Mouse (Mus musculus) testis, adult 2 months (tissue): ENCODE measurements around the gene Znhit6.

Experiments used
- CTCF ChIP-seq: fragments of 200-500 bp; IDR thresholded peaks from 2 replicates; pipeline ENCODE4 v1.5.1; 2012; ENCODE audit warnings: low read depth, mild to moderate bottlenecking, inconsistent platforms, low read length, moderate library complexity; ENCODE audit not compliant: control insufficient read depth, insufficient read depth, insufficient replicate concordance
- POLR2A ChIP-seq: fragments of 200-500 bp; IDR thresholded peaks from 2 replicates; pipeline ENCODE4 v1.6.1; 2012; ENCODE audit warnings: low read depth, mild to moderate bottlenecking, inconsistent platforms, low read length, moderate library complexity; ENCODE audit not compliant: control insufficient read depth

DNA sequence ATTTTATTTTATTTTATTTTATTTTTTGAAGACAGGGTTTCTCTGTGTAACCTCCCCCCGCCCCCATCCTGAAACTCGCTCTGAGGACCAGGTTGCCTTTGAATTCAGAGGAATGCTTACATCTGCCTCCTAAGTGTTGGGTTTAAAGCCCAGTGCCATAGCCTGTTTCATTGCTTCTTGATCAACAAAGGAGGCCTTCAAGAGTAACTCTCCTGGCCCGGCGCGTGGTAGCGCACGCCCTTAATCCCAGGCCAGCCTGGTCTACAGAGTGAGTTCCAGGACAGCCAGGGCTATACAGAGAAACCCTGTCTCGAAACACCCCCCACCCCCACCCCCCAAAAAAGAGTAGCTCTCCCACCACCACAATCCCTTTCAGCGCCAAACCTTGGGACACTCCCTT, 78.0 kb downstream of the Znhit6 start:
- TF ChIP-seq CTCF (no peak), POLR2A (no peak)
